Mouse (Mus musculus): ENCODE measurements around the gene Lamb1. TPM values are rescaled to one million over a fixed set of nuclear protein-coding genes. Genes with fewer than 3 reads are reported as not detected.

Gene Lamb1
- total and polyA plus RNA-seq, 3 experiments, result 0.11 TPM; not detected in 2

GRCm38 (mm10) chr12:31282241-31282640 is 17.2 kb downstream of the Lamb1 start:
- no peak overlapping the region for H3K4me3 ChIP-seq (ENCODE audit: low read depth, low read length)
- no peaks in the 10 kb centered on the region for H3K9me3 ChIP-seq (replicated peaks)
- no peaks in the 10 kb centered on the region for H3K4me1 ChIP-seq (ENCODE audit: insufficient read depth, low read depth, low read length)
- no peaks in the 10 kb centered on the region for H3K36me3 ChIP-seq (replicated peaks)
- TF ChIP-seq GATA2 (IDR thresholded peaks at IDR 0.05; ENCODE audit: borderline replicate concordance, low read depth, low read length) (no peak), GATA1 (IDR thresholded peaks at IDR 0.05; ENCODE audit: borderline replicate concordance, low read length) (no peak), POLR2AphosphoS5 (IDR thresholded peaks at IDR 0.05; ENCODE audit: insufficient replicate concordance, low read depth, low read length) (no peak), CTCF (IDR thresholded peaks at IDR 0.05; ENCODE audit: low read depth, low read length) (no peak), TAL1 (conservative IDR thresholded peaks at IDR 0.05; ENCODE audit: low read depth, low read length) (no peak)
- H3K27me3 ChIP-seq (ENCODE audit: insufficient read depth, low read length), result peaks cover 6% of the 10 kb centered on the region
- ATAC-seq (ENCODE audit: extremely low read depth, insufficient number of reproducible peaks, low FRiP score, poor library complexity, severe bottlenecking) (no peak), DNase-seq (ENCODE audit: low spot score) (no peak)

GRCm38 (mm10) chr12:31283131-31283530 is 18.1 kb downstream of the Lamb1 start:
- Histone ChIP-seq H3K36me3 (replicated peaks) (no peaks in the 10 kb centered on the region), H3K9me3 (replicated peaks) (no peaks in the 10 kb centered on the region)
- no peak for ATAC-seq (ENCODE audit: extremely low read depth, insufficient number of reproducible peaks, low FRiP score, poor library complexity, severe bottlenecking)

GRCm38 (mm10) chr12:31283617-31284136 is 18.6 kb downstream of the Lamb1 start:
- no peak for ATAC-seq (ENCODE audit: extremely low read depth, insufficient number of reproducible peaks, low FRiP score, poor library complexity, severe bottlenecking)
- H3K4me1 ChIP-seq (ENCODE audit: insufficient read depth, low read depth, low read length), result no peaks in the 10 kb centered on the region
- DNase-seq (ENCODE audit: low spot score), result no peak
- H3K9me3 ChIP-seq (replicated peaks), result no peaks in the 10 kb centered on the region
- H3K27me3 ChIP-seq (ENCODE audit: insufficient read depth, low read length), result peaks cover 6% of the 10 kb centered on the region
- H3K36me3 ChIP-seq (replicated peaks), result no peaks in the 10 kb centered on the region
- no peak overlapping the region for H3K4me3 ChIP-seq (ENCODE audit: low read depth, low read length)
- TF ChIP-seq GATA1 (IDR thresholded peaks at IDR 0.05; ENCODE audit: borderline replicate concordance, low read length), result no peak
- no peak for TF ChIP-seq TAL1 (conservative IDR thresholded peaks at IDR 0.05; ENCODE audit: low read depth, low read length)
- TF ChIP-seq POLR2AphosphoS5 (IDR thresholded peaks at IDR 0.05; ENCODE audit: insufficient replicate concordance, low read depth, low read length), result no peak
- TF ChIP-seq CTCF (IDR thresholded peaks at IDR 0.05; ENCODE audit: low read depth, low read length), result no peak
- TF ChIP-seq GATA2 (IDR thresholded peaks at IDR 0.05; ENCODE audit: borderline replicate concordance, low read depth, low read length), result no peak

More at GRCm38 (mm10) chr12:31283131-31283530, 18.1 kb downstream of the Lamb1 start:
- TF ChIP-seq TAL1 (conservative IDR thresholded peaks at IDR 0.05; ENCODE audit: low read depth, low read length), result no peak
- no peak for DNase-seq (ENCODE audit: low spot score)
- Histone ChIP-seq H3K4me1 (ENCODE audit: insufficient read depth, low read depth, low read length) (no peaks in the 10 kb centered on the region), H3K27me3 (ENCODE audit: insufficient read depth, low read length) (peaks cover 6% of the 10 kb centered on the region), H3K4me3 (ENCODE audit: low read depth, low read length) (no peak overlapping the region)

GRCm38 (mm10) chr12:31289046-31289445 is 24.0 kb downstream of the Lamb1 start:
- ATAC-seq (ENCODE audit: extremely low read depth, insufficient number of reproducible peaks, low FRiP score, poor library complexity, severe bottlenecking), result no peak

GRCm38 (mm10) chr12:31290951-31291350 is 25.9 kb downstream of the Lamb1 start:
- ATAC-seq (ENCODE audit: extremely low read depth, insufficient number of reproducible peaks, low FRiP score, poor library complexity, severe bottlenecking) (no peak), DNase-seq (ENCODE audit: low spot score) (no peak)
- Histone ChIP-seq H3K4me1 (ENCODE audit: insufficient read depth, low read depth, low read length) (no peaks in the 10 kb centered on the region), H3K9me3 (replicated peaks) (no peaks in the 10 kb centered on the region), H3K36me3 (replicated peaks) (no peaks in the 10 kb centered on the region), H3K27me3 (ENCODE audit: insufficient read depth, low read length) (peaks cover 12% of the 10 kb centered on the region), H3K4me3 (ENCODE audit: low read depth, low read length) (no peak overlapping the region)
- TF ChIP-seq POLR2AphosphoS5 (IDR thresholded peaks at IDR 0.05; ENCODE audit: insufficient replicate concordance, low read depth, low read length) (no peak), GATA1 (IDR thresholded peaks at IDR 0.05; ENCODE audit: borderline replicate concordance, low read length) (no peak), GATA2 (IDR thresholded peaks at IDR 0.05; ENCODE audit: borderline replicate concordance, low read depth, low read length) (no peak), TAL1 (conservative IDR thresholded peaks at IDR 0.05; ENCODE audit: low read depth, low read length) (no peak), CTCF (IDR thresholded peaks at IDR 0.05; ENCODE audit: low read depth, low read length) (no peak)

More at GRCm38 (mm10) chr12:31289046-31289445, 24.0 kb downstream of the Lamb1 start:
- TF ChIP-seq POLR2AphosphoS5 (IDR thresholded peaks at IDR 0.05; ENCODE audit: insufficient replicate concordance, low read depth, low read length) (no peak), GATA2 (IDR thresholded peaks at IDR 0.05; ENCODE audit: borderline replicate concordance, low read depth, low read length) (no peak), CTCF (IDR thresholded peaks at IDR 0.05; ENCODE audit: low read depth, low read length) (no peak), TAL1 (conservative IDR thresholded peaks at IDR 0.05; ENCODE audit: low read depth, low read length) (no peak), GATA1 (IDR thresholded peaks at IDR 0.05; ENCODE audit: borderline replicate concordance, low read length) (no peak)
- H3K36me3 ChIP-seq (replicated peaks), result no peaks in the 10 kb centered on the region
- no peaks in the 10 kb centered on the region for H3K4me1 ChIP-seq (ENCODE audit: insufficient read depth, low read depth, low read length)
- peaks cover 7% of the 10 kb centered on the region; the same call in 1 of the 2 replicates for H3K27me3 ChIP-seq (ENCODE audit: insufficient read depth, low read length)
- DNase-seq (ENCODE audit: low spot score), result no peak
- H3K4me3 ChIP-seq (ENCODE audit: low read depth, low read length), result no peak overlapping the region
- H3K9me3 ChIP-seq (replicated peaks), result no peaks in the 10 kb centered on the region

- Histone ChIP-seq H3K4me1 (ENCODE audit: insufficient read depth, low read depth, low read length) (no peaks in the 10 kb centered on the region), H3K27me3 (ENCODE audit: insufficient read depth, low read length) (peaks cover 21% of the 10 kb centered on the region), H3K4me3 (ENCODE audit: low read depth, low read length) (no peak overlapping the region), H3K36me3 (replicated peaks) (no peaks in the 10 kb centered on the region), H3K9me3 (replicated peaks) (no peaks in the 10 kb centered on the region)
- DNase-seq (ENCODE audit: low spot score) (no peak), ATAC-seq (ENCODE audit: extremely low read depth, insufficient number of reproducible peaks, low FRiP score, poor library complexity, severe bottlenecking) (no peak)
- TF ChIP-seq POLR2AphosphoS5 (IDR thresholded peaks at IDR 0.05; ENCODE audit: insufficient replicate concordance, low read depth, low read length), result no peak
- no peak for TF ChIP-seq GATA2 (IDR thresholded peaks at IDR 0.05; ENCODE audit: borderline replicate concordance, low read depth, low read length)
These were observed 28.5 kb downstream of the Lamb1 start for GRCm38 (mm10) chr12:31293361-31294142.
